Mouse (Mus musculus) ES-Bruce4 (cell line): ENCODE results near the gene Ccdc187. TPM values are rescaled to one million over a fixed set of nuclear protein-coding genes. Genes with fewer than 3 reads are reported as not detected.

Experiments used
- H3K27ac ChIP-seq: 2 replicates; pipeline ENCODE4 v1.5.1; 2012; ENCODE audit warnings: low read length, inconsistent platforms; ENCODE audit not compliant: insufficient read depth
- H3K27me3 ChIP-seq: 2 replicates; pipeline ENCODE4 v1.6.1; 2012; ENCODE audit warnings: mild to moderate bottlenecking, low read length, inconsistent platforms; ENCODE audit not compliant: control insufficient read depth, poor library complexity, insufficient read depth, severe bottlenecking
- H3K36me3 ChIP-seq: 2 replicates; pipeline ENCODE4 v1.6.1; 2012; ENCODE audit warnings: inconsistent platforms, mild to moderate bottlenecking, low read length, moderate library complexity; ENCODE audit not compliant: control insufficient read depth, poor library complexity, insufficient read depth, severe bottlenecking
- H3K4me1 ChIP-seq: one replicate; pipeline ENCODE4 v1.8.1; 2011; ENCODE audit warnings: low read length; ENCODE audit not compliant: control insufficient read depth, insufficient read depth
- H3K4me3 ChIP-seq: 2 replicates; pipeline ENCODE4 v1.5.1; 2011; ENCODE audit warnings: low read depth, mild to moderate bottlenecking, low read length
- H3K9ac ChIP-seq: 2 replicates; pipeline ENCODE4 v1.6.1; 2012; ENCODE audit warnings: low read depth, mild to moderate bottlenecking, inconsistent platforms; ENCODE audit not compliant: poor library complexity, severe bottlenecking
- H3K9me3 ChIP-seq: replicated peaks from 2 replicates; pipeline ENCODE4 v1.6.1; 2012; ENCODE audit warnings: mild to moderate bottlenecking, low read length, inconsistent platforms; ENCODE audit not compliant: control insufficient read depth, poor library complexity, insufficient read depth, severe bottlenecking
- CTCF ChIP-seq: IDR thresholded peaks from one replicate; pipeline ENCODE4 v1.8.1; 2011; ENCODE audit warnings: low read depth, low read length
- EP300 ChIP-seq: IDR thresholded peaks from 2 replicates; pipeline ENCODE4 v1.6.1; 2011; ENCODE audit warnings: low read depth, low read length; ENCODE audit not compliant: insufficient read depth
- POLR2A ChIP-seq: IDR thresholded peaks from one replicate; pipeline ENCODE4 v1.8.1; 2011; ENCODE audit warnings: low read length; ENCODE audit not compliant: insufficient read depth
- polyA plus RNA-seq: library from polyadenylated mRNA; stranded (reverse); fragments of >200 nt; gene quantifications from 2 replicates; pipeline ENCODE4 v1.2.4, GENCODE M21; 2011; ENCODE audit warnings: low read depth; ENCODE audit not compliant: missing spikeins, insufficient read depth, insufficient read length

Gene Ccdc187
- polyA plus RNA-seq, 1 experiment = 0.06 TPM

DNA sequence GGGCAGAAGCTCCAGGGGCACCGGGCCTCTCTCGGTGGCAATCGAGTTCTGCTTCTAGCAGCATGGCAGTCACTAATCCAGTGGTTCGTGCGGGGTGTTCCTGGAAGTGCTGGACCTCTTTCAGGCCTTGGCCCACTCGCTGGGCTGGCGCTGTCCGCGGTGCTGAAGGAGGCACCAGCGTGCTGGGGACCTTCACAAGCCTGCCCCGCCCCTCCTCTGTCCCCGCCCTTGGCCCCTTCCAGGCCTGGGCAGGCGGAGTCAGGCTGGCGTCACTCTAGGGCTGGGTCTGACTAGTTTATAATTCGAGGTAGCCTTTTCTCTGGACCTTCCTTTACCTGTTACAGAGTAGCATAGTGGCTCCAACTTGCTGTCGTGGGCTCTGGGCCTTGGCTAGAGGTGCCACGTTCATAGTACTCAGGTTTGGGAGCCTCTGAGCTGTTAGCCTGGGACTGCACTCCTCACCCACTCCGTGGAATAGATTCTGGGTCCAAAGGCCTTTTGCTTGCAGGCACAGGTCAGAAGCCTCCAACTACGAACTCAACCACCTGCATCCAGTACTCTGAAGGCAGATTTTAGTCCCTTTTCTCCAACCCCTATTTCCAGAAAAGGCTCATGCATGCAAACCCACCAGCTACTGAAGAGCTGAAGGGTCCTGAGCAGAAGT is 86.1 kb downstream of the Ccdc187 start, which contains the start of gene Lhx3:
TSS of gene Lhx3 (minus strand) at position 164 of the 664 bp plus-strand sequence.
- no peak within 1 kb of the TSS for H3K4me3 ChIP-seq
- H3K9me3 ChIP-seq = peaks cover 4% of the 10 kb centered on the region
- TF ChIP-seq POLR2A = no peak
- TF ChIP-seq CTCF = no peak
- no peak for TF ChIP-seq EP300
- H3K27me3 ChIP-seq = no peaks in the 10 kb centered on the region
- no peak within 1 kb of the TSS for H3K27ac ChIP-seq
- no peaks in the 10 kb centered on the region for H3K36me3 ChIP-seq
- H3K4me1 ChIP-seq = no peaks in the 10 kb centered on the region
- H3K9ac ChIP-seq = no peak within 1 kb of the TSS

DNA sequence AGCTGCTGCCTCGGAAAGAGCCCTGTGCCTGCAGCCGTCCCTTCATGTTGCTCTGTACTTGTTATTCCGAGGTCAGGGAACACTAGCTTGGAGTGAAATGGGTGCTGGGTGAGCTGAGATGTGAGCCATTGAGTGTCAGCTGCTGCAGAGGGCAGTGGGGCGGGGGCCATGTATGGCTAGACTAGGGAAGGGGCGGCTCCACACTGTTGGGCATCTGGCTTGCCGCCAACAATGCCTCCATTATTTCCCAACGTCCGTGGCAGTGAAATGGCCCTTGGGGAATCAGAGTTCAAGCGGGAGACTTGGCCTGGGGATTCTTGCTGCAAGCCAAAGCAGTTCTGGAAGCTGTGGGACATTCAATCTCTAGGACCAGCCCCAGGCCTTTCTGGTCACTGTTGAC is 86.8 kb downstream of the Ccdc187 start:
- H3K27me3 ChIP-seq = no peaks in the 10 kb centered on the region; the same call in 1 of the 2 replicates
- no peaks in the 10 kb centered on the region for H3K36me3 ChIP-seq
- TF ChIP-seq CTCF = no peak
- no peak for TF ChIP-seq EP300
- no peaks in the 10 kb centered on the region for H3K4me1 ChIP-seq
- H3K4me3 ChIP-seq = no peak overlapping the region
- H3K27ac ChIP-seq = no peak overlapping the region
- no peak overlapping the region for H3K9ac ChIP-seq
- H3K9me3 ChIP-seq = peaks cover 4% of the 10 kb centered on the region

DNA sequence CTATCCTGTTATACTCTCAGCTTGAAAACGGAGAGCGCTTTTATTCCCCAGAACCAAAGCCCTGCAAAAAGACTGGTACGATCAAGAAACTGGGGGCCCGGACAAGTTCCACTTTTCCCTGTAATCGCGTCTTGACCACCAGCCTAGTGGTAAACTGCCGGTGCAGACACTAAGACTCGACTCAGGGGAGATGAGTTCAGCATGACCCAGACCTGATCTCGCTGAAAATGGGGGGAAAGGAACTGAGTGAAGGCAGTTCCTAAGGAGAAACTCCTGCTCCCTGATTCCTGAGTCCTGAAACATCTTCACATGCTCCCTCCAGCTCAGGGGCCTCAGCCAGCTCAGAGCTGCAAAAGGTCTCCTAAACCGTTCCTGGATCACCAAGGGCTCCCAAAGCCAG is 88.6 kb downstream of the Ccdc187 start:
- TF ChIP-seq CTCF = no peak
- no peak for TF ChIP-seq EP300
- no peak for TF ChIP-seq POLR2A
- Histone ChIP-seq H3K36me3 (no peaks in the 10 kb centered on the region), H3K27ac (no peak overlapping the region)

DNA sequence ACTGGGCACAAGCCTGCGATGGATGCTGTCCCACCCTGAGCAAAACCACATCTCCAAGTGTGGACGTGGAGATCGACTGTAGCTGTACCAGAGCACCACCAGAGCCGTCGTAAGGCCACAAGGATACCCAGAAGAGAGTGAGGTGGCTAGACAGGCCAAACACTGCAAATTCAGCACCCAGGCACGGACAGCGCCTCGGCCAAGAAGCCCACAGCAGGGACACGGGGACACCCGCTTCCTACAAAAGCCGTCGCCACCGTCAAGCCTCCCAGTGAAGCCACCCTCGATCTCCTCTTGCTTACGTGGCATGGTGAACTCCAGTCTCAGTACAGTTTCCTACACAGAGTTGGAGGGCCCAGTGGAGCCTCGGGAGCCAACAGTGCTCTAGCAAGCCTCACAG is 89.2 kb downstream of the Ccdc187 start:
- Histone ChIP-seq H3K36me3 (no peaks in the 10 kb centered on the region), H3K9ac (no peak overlapping the region), H3K9me3 (no peaks in the 10 kb centered on the region), H3K27ac (no peak overlapping the region), H3K4me3 (no peak overlapping the region), H3K4me1 (no peaks in the 10 kb centered on the region), H3K27me3 (peaks cover 2% of the 10 kb centered on the region)
- TF ChIP-seq POLR2A (no peak), EP300 (no peak)

More for the DNA sequence above, 88.6 kb downstream of the Ccdc187 start:
- Histone ChIP-seq H3K4me1 (no peaks in the 10 kb centered on the region), H3K4me3 (no peak overlapping the region), H3K9me3 (no peaks in the 10 kb centered on the region), H3K27me3 (peaks cover 2% of the 10 kb centered on the region), H3K9ac (no peak overlapping the region)

DNA sequence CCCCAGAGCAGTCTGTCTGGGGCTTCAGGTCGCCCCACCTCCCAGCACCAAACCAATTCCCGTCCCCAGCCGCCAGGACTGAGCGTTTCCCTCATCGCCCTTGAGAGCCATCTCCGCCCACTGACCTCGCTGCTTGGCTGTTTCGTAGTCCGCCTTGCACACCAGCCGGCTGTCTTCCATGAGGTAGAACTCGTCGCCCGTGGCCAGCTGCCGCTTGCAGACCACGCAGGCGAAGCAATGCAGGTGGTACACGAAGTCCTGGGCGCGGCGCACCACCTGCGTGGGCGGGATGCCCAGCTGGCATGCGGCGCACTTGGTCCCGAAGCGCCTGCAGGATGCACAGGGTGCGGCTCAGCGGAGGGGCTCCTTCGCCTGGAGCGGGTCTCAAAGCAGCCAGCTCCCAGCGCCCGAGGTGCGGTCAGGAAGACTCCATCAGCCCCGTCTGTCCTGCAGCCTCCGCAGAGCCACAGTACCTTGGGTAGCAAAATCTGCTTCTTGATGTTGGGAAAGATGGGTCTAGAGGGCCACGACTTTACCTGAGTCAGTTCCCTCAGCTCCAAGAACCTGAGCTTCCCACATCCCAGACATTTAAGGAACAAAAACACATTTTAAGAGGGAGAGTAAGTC is 91.4 kb downstream of the Ccdc187 start:
- no peak for TF ChIP-seq POLR2A
- no peak for TF ChIP-seq EP300
- no peak for TF ChIP-seq CTCF
- no peaks in the 10 kb centered on the region for H3K36me3 ChIP-seq
- H3K9me3 ChIP-seq = no peaks in the 10 kb centered on the region
- H3K9ac ChIP-seq = peak overlapping the region; percentile 44
- peaks cover 2% of the 10 kb centered on the region for H3K27me3 ChIP-seq
- H3K27ac ChIP-seq = no peak overlapping the region
- H3K4me3 ChIP-seq = peak overlapping the region; percentile 44
- no peaks in the 10 kb centered on the region for H3K4me1 ChIP-seq
